Mouse (Mus musculus) limb, embryonic 14.5 days (tissue): ENCODE data around the gene March11. TPM values are rescaled to one million over a fixed set of nuclear protein-coding genes. Genes with fewer than 3 reads are reported as not detected.

ENCODE experiments used
- ATAC-seq: fragments of 200-750 bp; cut with Nextera tagmentation; 2 replicates; pipeline ENCODE4 v1.8.0; 2017; ENCODE audit warnings: low read depth, moderate number of reproducible peaks, moderate TSS enrichment; ENCODE audit not compliant: low FRiP score
- DNase-seq: peaks from one replicate; pipeline ENCODE4 v3.0.0-alpha.2; 2015; ENCODE audit warnings: low spot score
- H3K27ac ChIP-seq: fragments of 300-500 bp; sonication (generic); replicated peaks from 2 replicates; pipeline ENCODE4 v1.5.1; 2014; ENCODE audit warnings: low read depth, mild to moderate bottlenecking, low read length, moderate library complexity, mixed read lengths
- H3K27me3 ChIP-seq: fragments of 300-500 bp; sonication (generic); 2 replicates; pipeline ENCODE4 v1.6.1; 2014; ENCODE audit warnings: low read length, mixed read lengths; ENCODE audit not compliant: control insufficient read depth, insufficient read depth
- H3K36me3 ChIP-seq: fragments of 300-500 bp; sonication (generic); 2 replicates; pipeline ENCODE4 v1.6.1; 2014; ENCODE audit warnings: mild to moderate bottlenecking, low read length, moderate library complexity, mixed read lengths; ENCODE audit not compliant: control insufficient read depth, insufficient read depth
- H3K4me1 ChIP-seq: fragments of 300-500 bp; sonication (generic); 2 replicates; pipeline ENCODE4 v1.6.1; 2014; ENCODE audit warnings: antibody characterized with exemption, low read length, mixed read lengths; ENCODE audit not compliant: control insufficient read depth, insufficient read depth
- H3K4me2 ChIP-seq: fragments of 300-500 bp; sonication (generic); replicated peaks from 2 replicates; pipeline ENCODE4 v1.6.1; 2014; ENCODE audit warnings: low read depth, mild to moderate bottlenecking, low read length, moderate library complexity; ENCODE audit not compliant: severe bottlenecking
- H3K4me3 ChIP-seq: fragments of 300-500 bp; sonication (generic); replicated peaks from 2 replicates; pipeline ENCODE4 v1.5.1; 2014; ENCODE audit warnings: low read length
- H3K9ac ChIP-seq: fragments of 300-500 bp; sonication (generic); 2 replicates; pipeline ENCODE4 v1.6.1; 2014; ENCODE audit warnings: mild to moderate bottlenecking, low read depth, low read length, moderate library complexity; ENCODE audit not compliant: severe bottlenecking
- H3K9me3 ChIP-seq: fragments of 300-500 bp; sonication (generic); 2 replicates; pipeline ENCODE4 v1.6.1; 2016; ENCODE audit warnings: low read length; ENCODE audit not compliant: control insufficient read depth
- POLR2A ChIP-seq: fragments of 200-500 bp; IDR thresholded peaks from 2 replicates; pipeline ENCODE4 v1.8.0; 2012; ENCODE audit warnings: inconsistent platforms, mild to moderate bottlenecking, moderate library complexity, borderline replicate concordance; ENCODE audit not compliant: insufficient read depth, insufficient read length; ENCODE audit errors: extremely low read depth
- WGBS: fragments of 180-500 bp; shearing (Covaris S2); extraction: QIAGEN DNeasy Blood & Tissue Kit; methylation state at CpG from one replicate; pipeline ENCODE4 v1.1.7; 2014; 5-methylcytosine and 5-hydroxymethylcytosine counted together
- polyA plus RNA-seq, 2 experiments: library from polyadenylated mRNA; depleted of rRNA in 1 of 2; stranded (reverse) in 1 of 2; unstranded in 1 of 2; fragments of >200 nt; fragmentation: Nextera tagmentation in 1 of 2; extraction: Ambion mirVana in 1 of 2; gene quantifications; 2 replicates each; pipeline versions ENCODE4 v1.2.1 to v1.2.3; 2012 to 2014

The March11 gene
- polyA plus RNA-seq, 2 experiments: 1.1 to 2.1 TPM

DNA sequence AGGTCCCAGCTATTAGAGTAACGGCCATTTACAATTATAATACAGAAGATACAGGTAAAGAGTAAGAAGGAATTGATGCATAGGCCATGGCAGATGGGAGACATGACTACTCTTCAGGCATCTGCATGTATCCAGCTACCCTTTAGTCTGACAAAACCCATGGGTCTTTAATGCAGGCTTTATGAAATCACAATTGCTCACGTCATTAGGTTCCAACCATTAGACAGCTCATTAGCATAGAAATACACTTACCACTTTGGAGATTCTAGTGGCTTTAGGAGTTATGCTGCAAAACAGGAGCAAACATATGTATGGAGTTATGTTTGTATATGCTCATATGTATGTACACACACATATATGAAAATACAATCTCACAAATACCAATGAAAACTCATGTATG is 16.0 kb upstream of the March11 start:
- 81% methylated on average over 2 of the region's 2 CpGs for WGBS
- Histone ChIP-seq H3K4me2 (no peak overlapping the region), H3K27ac (no peak overlapping the region), H3K4me3 (no peak overlapping the region), H3K27me3 (no peaks in the 10 kb centered on the region), H3K9me3 (no peaks in the 10 kb centered on the region), H3K4me1 (no peaks in the 10 kb centered on the region), H3K36me3 (no peaks in the 10 kb centered on the region), H3K9ac (no peak overlapping the region)
- no peak for DNase-seq
- ATAC-seq: no peak
- no peak for TF ChIP-seq POLR2A

DNA sequence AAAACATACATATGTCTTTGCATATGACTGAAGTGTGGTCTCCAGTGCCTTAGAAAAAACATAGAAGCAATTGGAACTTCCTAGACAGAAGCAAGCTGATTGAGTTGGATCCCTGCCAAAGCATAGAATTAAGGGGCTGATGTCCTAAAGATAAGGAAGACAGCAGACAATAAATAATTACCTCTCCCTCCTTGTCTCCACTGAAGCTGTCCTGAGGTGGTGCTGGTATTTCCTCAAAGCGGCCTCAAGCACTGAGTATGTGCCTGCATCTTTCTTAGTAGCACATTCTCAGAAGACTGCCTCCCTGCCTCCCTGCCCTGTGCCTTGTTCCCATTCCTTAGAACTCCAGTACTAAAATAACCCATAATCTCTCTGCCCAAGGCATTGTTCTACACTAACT is 15.6 kb upstream of the March11 start:
- Histone ChIP-seq H3K4me2 (no peak overlapping the region), H3K4me3 (no peak overlapping the region), H3K27ac (no peak overlapping the region), H3K9ac (no peak overlapping the region), H3K9me3 (no peaks in the 10 kb centered on the region), H3K36me3 (no peaks in the 10 kb centered on the region), H3K27me3 (no peaks in the 10 kb centered on the region), H3K4me1 (no peaks in the 10 kb centered on the region)
- DNase-seq (no peak), ATAC-seq (no peak)
- TF ChIP-seq POLR2A: no peak
- 55% methylated on average over 1 of the region's 1 CpGs for WGBS

DNA sequence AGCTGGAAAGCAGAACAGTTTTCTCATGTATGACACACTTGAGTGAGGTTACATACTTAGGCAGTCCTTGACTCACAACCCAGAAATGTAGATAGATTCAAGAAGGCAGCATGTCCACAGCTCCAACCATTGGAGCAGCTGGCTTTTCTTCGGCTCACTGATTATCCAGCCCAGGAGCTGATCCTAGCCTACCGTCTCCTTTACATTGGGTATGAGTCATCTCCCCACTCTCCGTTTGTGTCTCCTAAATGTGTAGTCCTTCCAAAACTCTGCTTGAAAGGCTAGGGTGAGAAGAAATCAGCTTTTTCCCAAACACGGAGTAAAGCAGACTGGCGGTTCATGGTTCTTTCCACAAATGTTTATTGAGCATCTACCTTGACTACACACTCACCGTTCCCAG is 10.2 kb upstream of the March11 start:
- no peak for DNase-seq
- 94% methylated on average over 6 of the region's 6 CpGs for WGBS
- TF ChIP-seq POLR2A: no peak
- Histone ChIP-seq H3K4me1 (no peaks in the 10 kb centered on the region), H3K27ac (no peak overlapping the region), H3K36me3 (no peaks in the 10 kb centered on the region), H3K4me3 (no peak overlapping the region), H3K9ac (no peak overlapping the region), H3K27me3 (no peaks in the 10 kb centered on the region), H3K9me3 (no peaks in the 10 kb centered on the region), H3K4me2 (no peak overlapping the region)
- no peak for ATAC-seq

DNA sequence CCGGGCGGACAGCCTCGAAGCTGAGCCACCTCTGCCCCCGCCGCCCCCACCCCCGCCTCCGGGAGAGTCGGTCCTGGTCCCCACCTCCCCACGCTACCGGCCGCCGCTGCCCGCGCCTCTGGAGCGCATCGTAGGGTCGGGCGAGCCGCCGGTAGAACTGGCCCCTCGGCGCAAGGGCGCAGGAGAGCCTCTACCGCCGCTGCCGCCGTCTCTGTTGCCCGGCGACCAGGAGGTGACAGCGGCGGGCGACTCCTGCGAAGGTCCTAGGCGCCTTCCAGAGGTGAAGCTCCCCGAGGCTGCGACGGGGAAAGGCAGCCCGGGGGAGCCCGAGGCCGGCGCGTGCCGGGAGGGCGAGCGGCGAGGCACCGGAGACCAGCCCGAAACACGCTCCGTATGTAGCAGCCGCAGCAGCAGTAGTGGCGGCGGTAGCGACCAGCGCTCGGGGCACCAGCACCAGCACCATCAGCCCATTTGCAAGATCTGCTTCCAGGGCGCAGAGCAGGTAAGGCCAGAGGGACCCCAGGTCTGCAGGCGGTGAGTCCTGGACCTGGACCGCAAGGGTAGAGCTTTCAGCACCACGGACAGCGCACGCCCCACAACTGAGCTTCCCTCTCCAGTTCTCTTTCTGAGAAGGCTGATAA is 563 bp downstream of the March11 start:
- peaks cover 24% of the 10 kb centered on the region for H3K27me3 ChIP-seq
- no peak overlapping the region for H3K27ac ChIP-seq
- ATAC-seq (peak; percentile 84), DNase-seq (peak; percentile 87)
- TF ChIP-seq POLR2A: no peak
- peak overlapping the region; percentile 55 for H3K4me3 ChIP-seq
- peak overlapping the region; percentile 89 for H3K4me2 ChIP-seq
- H3K9ac ChIP-seq: no peak overlapping the region
- no peaks in the 10 kb centered on the region for H3K36me3 ChIP-seq
- H3K9me3 ChIP-seq: no peaks in the 10 kb centered on the region
- WGBS: 1% methylated on average over 45 of the region's 62 CpGs
- H3K4me1 ChIP-seq: no peaks in the 10 kb centered on the region

DNA sequence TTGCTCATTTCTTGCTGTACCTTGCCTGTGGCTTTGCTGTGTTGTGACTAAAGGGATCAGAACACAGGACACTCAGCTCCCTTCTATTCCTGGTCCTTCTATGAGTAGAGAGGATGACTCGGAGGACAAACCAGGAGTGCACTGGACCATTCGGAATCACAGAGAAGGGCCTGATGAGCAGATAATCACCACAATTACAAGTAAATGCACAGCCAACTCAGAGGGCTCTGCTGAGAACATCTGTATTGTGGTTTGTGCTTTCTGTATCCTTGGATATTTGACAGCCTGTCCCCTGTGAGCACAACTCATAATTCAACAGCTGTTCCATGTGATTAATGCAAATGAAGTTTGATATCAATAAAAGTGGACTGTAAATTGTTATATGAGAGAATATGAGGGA is 11.0 kb downstream of the March11 start:
- no peak overlapping the region for H3K9ac ChIP-seq
- TF ChIP-seq POLR2A: no peak
- no peak for ATAC-seq
- no peaks in the 10 kb centered on the region for H3K9me3 ChIP-seq
- no peaks in the 10 kb centered on the region for H3K27me3 ChIP-seq
- H3K4me3 ChIP-seq: no peak overlapping the region
- no peaks in the 10 kb centered on the region for H3K4me1 ChIP-seq
- no peak overlapping the region for H3K27ac ChIP-seq
- DNase-seq: no peak
- WGBS: 83% methylated on average over 2 of the region's 2 CpGs
- H3K4me2 ChIP-seq: no peak overlapping the region
- H3K36me3 ChIP-seq: no peaks in the 10 kb centered on the region

DNA sequence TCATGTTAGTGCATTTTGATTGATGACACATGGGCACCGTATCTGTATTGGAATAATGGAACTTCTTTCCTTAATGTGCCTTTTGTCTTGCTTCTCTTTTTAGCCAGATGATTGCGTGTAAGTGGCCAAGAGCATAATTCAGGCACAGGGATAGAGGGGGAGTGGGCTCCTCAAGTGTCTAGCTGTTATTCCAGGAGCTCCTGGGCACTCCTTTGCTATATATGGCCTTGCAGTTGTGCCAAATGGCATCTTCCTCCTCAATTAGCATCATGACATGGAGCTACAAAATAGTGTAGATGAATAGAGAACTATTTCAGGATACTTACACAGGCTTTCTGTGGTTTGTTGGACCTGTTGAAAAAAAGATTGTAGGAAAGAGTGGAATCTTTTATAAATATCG is 11.6 kb downstream of the March11 start:
- Histone ChIP-seq H3K36me3 (no peaks in the 10 kb centered on the region), H3K9ac (no peak overlapping the region), H3K4me3 (no peak overlapping the region), H3K4me1 (no peaks in the 10 kb centered on the region), H3K4me2 (no peak overlapping the region), H3K9me3 (no peaks in the 10 kb centered on the region), H3K27ac (no peak overlapping the region), H3K27me3 (no peaks in the 10 kb centered on the region)
- DNase-seq (no peak), ATAC-seq (no peak)
- no peak for TF ChIP-seq POLR2A
- WGBS: 84% methylated on average over 3 of the region's 3 CpGs
